Mouse (Mus musculus): Measurements from ENCODE around the gene Noxo1. TPM values are rescaled to one million over a fixed set of nuclear protein-coding genes. Genes with fewer than 3 reads are reported as not detected.

Noxo1 gene
- polyA plus RNA-seq, 1 experiment from 2014 or later = 0.79 TPM

DNA sequence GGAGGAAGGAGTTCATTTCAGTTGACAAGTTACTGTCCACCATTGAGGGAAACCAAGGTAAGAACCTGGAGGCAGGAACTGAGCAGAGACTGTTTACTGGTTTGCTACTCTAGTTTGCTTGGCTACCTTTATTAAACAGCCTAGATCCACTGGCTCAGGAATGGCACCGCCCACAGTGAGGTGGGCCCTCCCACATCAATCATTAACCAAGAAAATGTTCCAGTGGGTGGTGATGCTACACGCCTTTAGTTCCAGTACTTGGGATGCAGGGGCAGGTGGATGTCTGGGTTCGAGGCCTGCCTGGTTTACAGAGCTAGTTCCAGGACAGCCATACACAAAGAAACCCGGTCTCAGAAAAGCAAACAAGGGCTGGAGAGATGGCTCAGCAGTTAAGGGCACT lies 42.2 kb downstream of the Noxo1 start:
- Histone ChIP-seq H3K27ac (no peak overlapping the region), H3K27me3 (ENCODE audit: poor library complexity, severe bottlenecking) (peaks cover 4% of the 10 kb centered on the region; the same call in 1 of the 2 replicates), H3K4me1 (peaks cover 26% of the 10 kb centered on the region), H3K36me3 (replicated peaks) (0 out of 2 replicates have a peak, but pooled peaks cover 5% of the 10 kb centered on the region), H3K4me3 (no peak overlapping the region), H3K9me3 (no peaks in the 10 kb centered on the region)
- 87% methylated on average over 4 of the region's 4 CpGs for WGBS
- DNase-seq (ENCODE audit: extremely low spot score, low spot score) = no peak

DNA sequence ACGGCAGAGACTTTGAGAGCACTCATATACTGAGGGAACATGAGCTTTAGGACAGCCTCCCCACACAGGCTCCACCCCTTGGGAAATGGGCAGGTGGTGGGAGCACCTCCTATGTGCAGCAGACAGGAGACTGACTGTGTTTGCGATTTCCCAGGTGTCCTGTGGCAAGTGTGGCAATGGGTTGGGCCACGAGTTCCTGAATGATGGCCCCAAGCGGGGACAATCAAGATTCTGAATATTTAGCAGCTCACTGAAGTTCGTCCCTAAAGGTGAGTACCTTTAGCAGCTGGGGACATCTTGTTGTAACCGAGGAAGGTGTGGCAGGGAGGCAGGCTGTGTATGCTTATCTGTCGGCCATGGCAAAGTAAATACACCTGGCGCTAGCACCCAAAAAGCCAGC lies 43.9 kb downstream of the Noxo1 start:
- Histone ChIP-seq H3K4me1 (peaks cover 26% of the 10 kb centered on the region), H3K9me3 (no peaks in the 10 kb centered on the region), H3K36me3 (replicated peaks) (0 out of 2 replicates have a peak, but pooled peaks cover 5% of the 10 kb centered on the region), H3K27me3 (ENCODE audit: poor library complexity, severe bottlenecking) (no peaks in the 10 kb centered on the region), H3K27ac (no peak overlapping the region), H3K4me3 (no peak overlapping the region)
- DNase-seq (ENCODE audit: extremely low spot score, low spot score) = no peak
- 87% methylated on average over 8 of the region's 8 CpGs for WGBS

DNA sequence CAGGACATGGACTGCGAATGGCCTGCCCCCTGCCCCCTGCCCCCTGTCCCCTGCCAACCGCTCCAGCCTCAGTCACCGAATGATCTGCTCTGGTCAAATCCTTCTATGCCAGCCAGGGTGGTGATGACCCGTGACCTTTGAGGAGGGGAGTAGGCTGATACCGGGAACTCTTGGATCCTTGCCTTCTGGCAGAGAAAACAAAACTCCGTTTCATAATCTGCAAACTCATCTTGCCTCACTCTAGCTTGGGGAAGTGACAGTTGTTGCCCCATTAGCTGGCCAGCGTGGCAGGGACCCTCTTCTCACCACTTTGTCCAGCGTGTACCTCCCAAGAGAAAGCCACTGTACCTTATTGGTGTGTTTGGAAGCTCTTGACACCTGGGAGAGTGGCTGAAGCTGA lies 46.3 kb downstream of the Noxo1 start:
- H3K36me3 ChIP-seq (replicated peaks) = 0 out of 2 replicates have a peak, but pooled peaks cover 5% of the 10 kb centered on the region
- no peak overlapping the region for H3K27ac ChIP-seq
- DNase-seq (ENCODE audit: extremely low spot score, low spot score) = no peak
- H3K4me3 ChIP-seq = no peak overlapping the region
- H3K27me3 ChIP-seq (ENCODE audit: poor library complexity, severe bottlenecking) = peaks cover 12% of the 10 kb centered on the region; the same call in 1 of the 2 replicates
- H3K9me3 ChIP-seq = no peaks in the 10 kb centered on the region
- 82% methylated on average over 8 of the region's 8 CpGs for WGBS
- H3K4me1 ChIP-seq = peaks cover 14% of the 10 kb centered on the region

DNA sequence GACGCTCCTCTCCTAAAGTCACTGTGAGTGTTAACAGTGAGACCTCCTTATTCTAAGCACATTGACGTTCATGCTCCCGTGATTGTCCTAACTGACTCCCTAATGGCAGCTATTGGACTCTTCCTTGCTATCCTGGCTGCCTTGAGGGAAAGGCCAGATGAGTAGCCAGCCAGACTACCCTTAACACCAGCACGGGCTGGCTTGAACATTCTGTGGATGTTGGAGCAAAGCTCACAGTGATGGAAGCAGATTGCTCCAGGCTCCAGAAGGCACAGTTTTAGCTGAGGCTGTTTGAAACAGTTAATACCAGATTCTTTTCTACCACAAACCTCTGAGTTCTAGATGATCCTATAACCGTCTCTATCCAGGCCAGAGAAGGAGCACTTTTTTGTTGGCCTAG lies 47.9 kb downstream of the Noxo1 start:
- no peak for DNase-seq (ENCODE audit: extremely low spot score, low spot score)
- 0 out of 2 replicates have a peak, but pooled peaks cover 5% of the 10 kb centered on the region for H3K36me3 ChIP-seq (replicated peaks)
- no peak overlapping the region for H3K4me3 ChIP-seq
- peaks cover 19% of the 10 kb centered on the region for H3K27me3 ChIP-seq (ENCODE audit: poor library complexity, severe bottlenecking)
- no peak overlapping the region for H3K27ac ChIP-seq
- peaks cover 8% of the 10 kb centered on the region; the same call in 1 of the 2 replicates for H3K4me1 ChIP-seq
- WGBS = 80% methylated on average over 5 of the region's 5 CpGs
- no peaks in the 10 kb centered on the region for H3K9me3 ChIP-seq

DNA sequence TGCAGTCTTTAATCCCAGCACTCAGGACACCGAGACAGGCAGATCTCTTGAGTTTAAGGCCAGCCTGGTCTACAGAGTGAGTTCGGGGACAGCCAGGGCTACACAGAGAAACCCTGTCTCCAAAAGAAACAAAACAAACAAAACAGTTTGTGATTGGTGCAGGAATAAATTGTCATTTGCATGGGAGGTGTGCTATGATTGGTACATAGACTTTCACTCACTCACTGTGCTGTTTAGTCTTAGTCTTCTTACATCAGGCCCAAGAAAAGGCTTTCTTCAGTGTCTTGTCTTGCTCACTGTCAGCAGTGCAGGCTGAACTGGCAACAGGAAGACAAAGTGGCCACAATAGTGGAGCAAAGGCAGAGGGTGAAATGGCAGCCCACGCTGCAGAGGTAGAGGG lies 48.3 kb downstream of the Noxo1 start:
- H3K4me3 ChIP-seq = no peak overlapping the region
- no peaks in the 10 kb centered on the region for H3K9me3 ChIP-seq
- no peak for DNase-seq (ENCODE audit: extremely low spot score, low spot score)
- no peak overlapping the region for H3K27ac ChIP-seq
- 73% methylated on average over 3 of the region's 3 CpGs for WGBS
- H3K36me3 ChIP-seq (replicated peaks) = 0 out of 2 replicates have a peak, but pooled peaks cover 5% of the 10 kb centered on the region
- peaks cover 8% of the 10 kb centered on the region; the same call in 1 of the 2 replicates for H3K4me1 ChIP-seq
- peaks cover 24% of the 10 kb centered on the region for H3K27me3 ChIP-seq (ENCODE audit: poor library complexity, severe bottlenecking)

DNA sequence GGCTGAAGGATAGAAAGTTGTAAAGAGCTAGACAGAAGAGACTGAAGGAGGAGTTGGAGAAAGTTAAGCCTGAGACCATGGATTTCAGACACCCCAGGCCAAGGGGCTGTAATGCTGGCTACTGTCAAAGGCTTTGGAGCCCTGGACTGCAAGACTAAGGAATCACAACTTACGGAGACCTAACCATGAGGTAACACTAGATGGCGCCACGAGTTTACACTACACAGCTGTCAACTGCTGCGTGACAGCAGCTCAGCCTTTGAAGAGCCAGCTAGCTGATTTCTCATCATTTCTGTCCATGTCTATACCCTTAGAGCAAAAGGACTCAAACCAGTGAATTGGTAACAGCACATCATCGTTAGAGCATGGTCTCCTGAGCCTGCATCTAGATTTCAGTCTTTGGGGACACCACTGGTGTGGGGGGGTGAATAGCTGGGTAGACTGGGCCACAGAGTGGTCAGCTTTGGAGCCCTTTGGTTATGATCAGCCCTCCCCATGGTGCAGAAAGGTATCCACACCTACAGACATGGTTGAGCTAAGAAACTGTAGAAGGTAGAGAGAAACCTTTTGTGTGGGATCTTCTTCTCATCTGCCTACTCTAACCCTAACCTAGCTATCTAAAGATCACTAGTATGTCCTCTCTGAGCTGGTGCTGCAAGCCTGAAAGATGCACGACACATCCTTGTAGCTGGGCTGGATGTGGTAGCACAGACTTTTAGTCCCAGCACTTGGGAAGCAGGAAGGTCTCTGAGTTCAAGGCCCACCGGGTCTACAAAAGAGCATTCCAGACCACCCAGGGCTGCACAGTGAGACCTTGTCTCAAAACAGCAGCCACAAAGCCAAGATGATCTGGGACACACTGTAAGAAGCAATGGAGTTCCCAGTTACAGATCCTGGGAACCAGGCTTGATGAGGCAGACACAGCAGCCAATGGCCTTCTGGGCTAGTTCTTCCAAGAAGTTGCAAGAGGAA lies 49.8 kb downstream of the Noxo1 start:
- DNase-seq (ENCODE audit: extremely low spot score, low spot score) = peak; percentile 77
- WGBS = 23% methylated on average over 7 of the region's 7 CpGs
- peaks cover 37% of the 10 kb centered on the region for H3K27me3 ChIP-seq (ENCODE audit: poor library complexity, severe bottlenecking)
- no peaks in the 10 kb centered on the region for H3K9me3 ChIP-seq
- 0 out of 2 replicates have a peak, but pooled peaks cover 5% of the 10 kb centered on the region for H3K36me3 ChIP-seq (replicated peaks)
- no peak overlapping the region for H3K27ac ChIP-seq
- H3K4me3 ChIP-seq = no peak overlapping the region
- H3K4me1 ChIP-seq = peaks cover 8% of the 10 kb centered on the region; the same call in 1 of the 2 replicates

DNA sequence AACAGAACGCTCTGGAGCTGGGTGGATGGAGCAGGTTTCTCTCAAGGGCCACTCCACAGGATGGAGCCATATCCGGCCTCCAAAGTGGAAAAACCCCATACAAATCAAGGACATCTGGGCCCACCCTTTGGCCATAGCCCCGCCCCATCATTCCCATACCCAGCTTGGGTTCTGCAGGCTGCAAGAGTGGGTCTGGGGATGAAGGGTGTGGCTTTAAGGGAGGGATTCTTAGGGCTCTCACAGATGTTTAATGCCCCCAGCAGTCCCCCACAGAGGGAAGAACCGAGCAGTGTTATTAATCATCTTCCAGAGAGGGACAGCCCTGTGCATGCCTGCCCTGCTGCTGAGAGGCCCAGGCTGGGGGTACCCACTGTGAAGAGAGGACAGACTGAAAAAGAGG lies 51.0 kb downstream of the Noxo1 start:
- Histone ChIP-seq H3K27ac (no peak overlapping the region), H3K9me3 (no peaks in the 10 kb centered on the region), H3K27me3 (ENCODE audit: poor library complexity, severe bottlenecking) (peaks cover 48% of the 10 kb centered on the region), H3K4me3 (no peak overlapping the region), H3K4me1 (peaks cover 8% of the 10 kb centered on the region; the same call in 1 of the 2 replicates), H3K36me3 (replicated peaks) (0 out of 2 replicates have a peak, but pooled peaks cover 2% of the 10 kb centered on the region)
- DNase-seq (ENCODE audit: extremely low spot score, low spot score) = no peak
- 47% methylated on average over 4 of the region's 4 CpGs for WGBS

Other genes with a start within 250 kb of the Noxo1 start
- 32.7 and 35.2 TPM in 2 replicates for gene E4f1, start 225.9 kb upstream of the Noxo1 start, polyA plus RNA-seq (2016; fragmentation: Nextera tagmentation; extraction: Ambion mirVana)
- gene Pgp, start 225.8 kb upstream of the Noxo1 start, polyA plus RNA-seq (2016; fragmentation: Nextera tagmentation; extraction: Ambion mirVana) = 79.7 and 85.3 TPM in 2 replicates
- 0.23 and 0.25 TPM in 2 replicates for gene Bricd5, start 222.3 kb upstream of the Noxo1 start, polyA plus RNA-seq (2016; fragmentation: Nextera tagmentation; extraction: Ambion mirVana)
- 36.8 and 40.0 TPM in 2 replicates for gene Mlst8, start 217.2 kb upstream of the Noxo1 start, polyA plus RNA-seq (2016; fragmentation: Nextera tagmentation; extraction: Ambion mirVana)
- gene Caskin1, start 207.6 kb upstream of the Noxo1 start, polyA plus RNA-seq (2016; fragmentation: Nextera tagmentation; extraction: Ambion mirVana) = 3.8 and 4.3 TPM in 2 replicates
- gene Traf7, start 168.3 kb upstream of the Noxo1 start, polyA plus RNA-seq (2016; fragmentation: Nextera tagmentation; extraction: Ambion mirVana) = 128 and 132 TPM in 2 replicates
- gene Rab26, start 162.0 kb upstream of the Noxo1 start, polyA plus RNA-seq (2016; fragmentation: Nextera tagmentation; extraction: Ambion mirVana) = 1.9 and 3.5 TPM in 2 replicates
- gene Pkd1, start 146.4 kb upstream of the Noxo1 start, polyA plus RNA-seq (2016; fragmentation: Nextera tagmentation; extraction: Ambion mirVana) = 12.9 and 16.3 TPM in 2 replicates
- gene Tsc2, start 63.6 kb upstream of the Noxo1 start, polyA plus RNA-seq (2016; fragmentation: Nextera tagmentation; extraction: Ambion mirVana) = 75.3 and 75.4 TPM in 2 replicates
- 26.9 and 29.5 TPM in 2 replicates for gene Nthl1, start 63.6 kb upstream of the Noxo1 start, polyA plus RNA-seq (2016; fragmentation: Nextera tagmentation; extraction: Ambion mirVana)
- gene Slc9a3r2, start 45.9 kb upstream of the Noxo1 start, polyA plus RNA-seq (2016; fragmentation: Nextera tagmentation; extraction: Ambion mirVana) = 25.9 and 27.1 TPM in 2 replicates
- not detected in 2 replicates for gene Npw, start 37.8 kb upstream of the Noxo1 start, polyA plus RNA-seq (2016; fragmentation: Nextera tagmentation; extraction: Ambion mirVana)
- gene Zfp598, start 26.5 kb upstream of the Noxo1 start, polyA plus RNA-seq (2016; fragmentation: Nextera tagmentation; extraction: Ambion mirVana) = 27.5 and 30.6 TPM in 2 replicates
- gene Syngr3, start 6.3 kb upstream of the Noxo1 start, polyA plus RNA-seq (2016; fragmentation: Nextera tagmentation; extraction: Ambion mirVana) = 9.7 and 11.0 TPM in 2 replicates
- gene Gfer, start 78 bp upstream of the Noxo1 start, polyA plus RNA-seq (2016; fragmentation: Nextera tagmentation; extraction: Ambion mirVana) = 57.7 and 60.3 TPM in 2 replicates
- 162 and 167 TPM in 2 replicates for gene Tbl3, start 11.4 kb downstream of the Noxo1 start, polyA plus RNA-seq (2016; fragmentation: Nextera tagmentation; extraction: Ambion mirVana)
- 0.43 and 0.69 TPM in 2 replicates for gene Rnf151, start 21.8 kb downstream of the Noxo1 start, polyA plus RNA-seq (2016; fragmentation: Nextera tagmentation; extraction: Ambion mirVana)
- gene Rps2, start 21.9 kb downstream of the Noxo1 start, polyA plus RNA-seq (2016; fragmentation: Nextera tagmentation; extraction: Ambion mirVana) = 1,888 and 1,960 TPM in 2 replicates
- 190 and 194 TPM in 2 replicates for gene Ndufb10, start 28.2 kb downstream of the Noxo1 start, polyA plus RNA-seq (2016; fragmentation: Nextera tagmentation; extraction: Ambion mirVana)
- not detected in 2 replicates for gene Rpl3l, start 31.6 kb downstream of the Noxo1 start, polyA plus RNA-seq (2016; fragmentation: Nextera tagmentation; extraction: Ambion mirVana)
- 22.2 and 22.8 TPM in 2 replicates for gene Msrb1, start 40.4 kb downstream of the Noxo1 start, polyA plus RNA-seq (2016; fragmentation: Nextera tagmentation; extraction: Ambion mirVana)
- 0.50 and 0.68 TPM in 2 replicates for gene Hs3st6, start 56.8 kb downstream of the Noxo1 start, polyA plus RNA-seq (2016; fragmentation: Nextera tagmentation; extraction: Ambion mirVana)
- gene Meiob, start 108.1 kb downstream of the Noxo1 start, polyA plus RNA-seq (2016; fragmentation: Nextera tagmentation; extraction: Ambion mirVana) = 0.09 TPM in 1 of 2 replicates, not detected in the other
- gene Hagh, start 143.9 kb downstream of the Noxo1 start, polyA plus RNA-seq (2016; fragmentation: Nextera tagmentation; extraction: Ambion mirVana) = 24.5 and 26.4 TPM in 2 replicates
- gene Fahd1, start 154.1 kb downstream of the Noxo1 start, polyA plus RNA-seq (2016; fragmentation: Nextera tagmentation; extraction: Ambion mirVana) = 16.6 and 19.0 TPM in 2 replicates
- 0.17 and 0.36 TPM in 2 replicates for gene Igfals, start 169.8 kb downstream of the Noxo1 start, polyA plus RNA-seq (2016; fragmentation: Nextera tagmentation; extraction: Ambion mirVana)
- gene Nubp2, start 190.1 kb downstream of the Noxo1 start, polyA plus RNA-seq (2016; fragmentation: Nextera tagmentation; extraction: Ambion mirVana) = 81.3 and 82.5 TPM in 2 replicates
- 42.8 and 45.3 TPM in 2 replicates for gene Spsb3, start 190.4 kb downstream of the Noxo1 start, polyA plus RNA-seq (2016; fragmentation: Nextera tagmentation; extraction: Ambion mirVana)
- gene Eme2, start 198.9 kb downstream of the Noxo1 start, polyA plus RNA-seq (2016; fragmentation: Nextera tagmentation; extraction: Ambion mirVana) = 30.3 and 30.4 TPM in 2 replicates
- gene Mrps34, start 198.9 kb downstream of the Noxo1 start, polyA plus RNA-seq (2016; fragmentation: Nextera tagmentation; extraction: Ambion mirVana) = 100 and 103 TPM in 2 replicates
- 50.1 and 51.8 TPM in 2 replicates for gene Nme3, start 200.3 kb downstream of the Noxo1 start, polyA plus RNA-seq (2016; fragmentation: Nextera tagmentation; extraction: Ambion mirVana)
- gene Mapk8ip3, start 240.7 kb downstream of the Noxo1 start, polyA plus RNA-seq (2016; fragmentation: Nextera tagmentation; extraction: Ambion mirVana) = 36.2 and 37.3 TPM in 2 replicates

Measured in forebrain, embryonic 10.5 days (tissue).